Mouse (Mus musculus): ENCODE results near the gene Edc3.

Gene Edc3

DNA sequence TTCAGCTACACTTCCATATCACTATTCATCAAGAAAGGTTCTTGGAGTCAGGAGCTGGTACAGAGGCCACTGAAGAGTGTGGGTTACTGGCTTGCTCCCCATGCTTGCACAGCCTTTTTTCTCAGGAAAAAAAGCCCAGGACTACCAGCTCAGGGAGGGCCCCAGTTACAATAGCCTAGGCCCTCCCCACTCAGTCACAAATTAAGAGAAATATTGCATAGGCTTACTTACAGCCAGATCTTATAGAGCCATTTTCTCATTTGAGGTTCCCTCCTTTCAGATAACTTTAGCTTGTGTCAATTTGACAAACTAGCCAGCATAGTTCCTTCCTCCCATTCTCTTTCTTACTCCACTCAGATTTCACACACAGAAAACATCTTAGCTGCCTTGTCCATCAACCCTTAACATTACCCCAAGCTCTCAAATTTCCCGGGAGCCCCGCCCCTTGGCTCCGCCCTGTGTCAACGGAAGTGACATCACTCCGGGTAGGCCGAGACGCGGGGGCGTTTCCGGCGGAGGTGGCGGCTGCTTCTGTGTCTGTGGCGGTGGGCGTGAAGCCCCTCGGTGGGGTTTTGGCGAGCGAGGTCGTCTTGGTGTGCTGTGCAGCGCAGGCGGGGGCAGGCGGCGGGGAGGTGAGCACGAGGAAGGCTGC is at the start of gene Edc3:
Gene Edc3, plus strand, starts transcription at position 473 of the 652 bp plus-strand sequence.
- DNase-seq: peak; percentile 84

DNA sequence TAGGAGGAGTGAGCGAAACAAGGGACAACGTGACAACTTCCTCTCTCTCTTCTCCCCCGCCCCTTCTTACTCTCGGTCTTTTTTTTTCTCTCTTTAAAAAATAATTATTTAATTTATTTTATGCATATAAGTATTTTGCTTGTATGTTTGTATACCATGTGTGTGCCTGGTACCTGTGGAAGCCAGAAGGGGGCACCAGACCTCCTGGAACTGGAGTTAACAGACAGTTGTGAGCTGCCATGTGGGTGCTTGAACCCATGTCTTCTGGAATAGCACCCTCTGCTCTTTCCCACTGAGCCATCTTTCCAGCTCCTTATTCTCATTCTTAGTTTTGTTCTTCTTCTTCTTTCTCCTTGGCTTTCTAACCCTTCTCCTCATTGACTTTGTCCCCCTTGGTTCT is 49.4 kb upstream of the Edc3 start:
- DNase-seq: no peak

GRCm38 (mm10) chr9:57659774-57660173 is 48.6 kb upstream of the Edc3 start:
- DNase-seq: peak; percentile 74

DNA sequence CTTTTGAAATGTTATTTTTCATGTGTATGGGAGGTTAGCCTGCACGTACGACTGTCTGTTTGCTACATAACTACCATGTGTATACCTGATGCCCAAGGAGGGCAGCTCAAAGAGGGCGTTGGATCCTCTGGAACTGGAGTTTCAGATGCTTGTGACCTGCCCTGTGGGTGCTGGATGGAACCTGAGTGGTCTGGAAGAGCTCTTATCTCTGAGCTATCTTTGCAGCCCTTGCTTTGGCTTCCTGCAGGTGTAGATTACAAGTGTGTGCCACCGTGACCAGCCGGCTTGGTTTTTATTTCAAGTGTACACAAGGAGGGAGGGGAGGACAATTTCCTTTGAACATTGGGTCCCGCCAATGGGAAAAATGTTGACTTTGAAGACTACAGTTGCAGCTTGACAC is 47.8 kb upstream of the Edc3 start:
- peak; percentile 35 for DNase-seq

DNA sequence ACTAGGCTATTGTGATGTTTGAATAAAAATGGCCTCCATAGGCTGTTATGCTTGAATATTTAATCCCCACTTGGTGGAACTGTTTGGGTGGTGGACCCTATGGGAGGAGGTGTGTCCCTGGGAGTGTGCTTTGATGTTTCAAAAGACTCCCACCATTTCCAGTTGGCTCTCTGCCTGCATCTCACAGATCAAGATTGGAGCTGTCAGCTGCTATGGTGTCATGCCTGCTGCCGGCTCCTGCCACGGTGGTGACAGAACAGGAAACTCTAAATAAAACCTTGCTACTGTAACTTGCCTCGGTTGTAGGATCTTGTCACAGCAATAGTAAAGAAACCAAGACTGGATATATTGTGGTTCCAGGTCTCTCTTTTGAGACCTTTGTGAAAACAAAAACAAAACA is 46.8 kb upstream of the Edc3 start:
- no peak for DNase-seq

DNA sequence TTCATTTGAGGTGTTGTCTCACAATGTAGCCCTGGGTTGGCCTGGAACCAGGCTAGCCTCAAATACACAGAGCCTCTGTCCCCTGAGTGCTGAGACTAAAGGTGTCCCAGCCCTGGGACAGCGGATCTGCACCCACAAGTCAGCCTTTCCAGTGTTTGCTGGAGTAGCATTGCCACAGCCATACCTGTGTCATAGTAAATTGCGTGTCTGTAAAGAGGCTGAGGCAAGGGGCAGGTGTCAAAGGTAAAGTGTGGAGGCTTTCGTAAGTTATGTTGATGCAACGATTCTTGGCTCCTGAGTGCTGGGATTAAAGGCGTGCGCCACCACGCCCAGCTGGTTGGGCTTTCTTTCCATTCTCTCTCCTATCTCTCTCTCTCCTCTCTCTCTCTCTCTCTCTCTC is 43.7 kb upstream of the Edc3 start:
- no peak for DNase-seq

DNA sequence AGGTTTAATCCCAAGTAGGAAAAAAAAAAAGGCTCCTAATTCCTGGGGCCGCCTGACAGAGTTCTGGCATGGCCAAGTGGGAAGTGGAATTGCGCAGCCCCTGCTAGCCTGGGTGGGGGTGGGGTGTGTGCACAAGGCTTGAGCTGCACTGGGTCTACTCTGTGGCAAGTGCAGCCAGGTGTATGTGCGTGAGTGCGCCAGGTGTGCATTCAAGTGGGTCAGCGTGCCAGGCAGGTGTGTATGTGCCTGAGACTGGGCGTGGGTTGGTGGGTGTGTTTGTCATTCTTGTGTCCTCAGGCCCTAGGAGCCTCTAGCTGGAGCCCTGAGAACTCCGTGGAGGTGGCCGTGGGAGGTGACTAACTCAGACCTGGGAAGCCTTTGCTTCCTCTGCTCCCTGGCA is 41.8 kb upstream of the Edc3 start:
- DNase-seq: no peak

DNA sequence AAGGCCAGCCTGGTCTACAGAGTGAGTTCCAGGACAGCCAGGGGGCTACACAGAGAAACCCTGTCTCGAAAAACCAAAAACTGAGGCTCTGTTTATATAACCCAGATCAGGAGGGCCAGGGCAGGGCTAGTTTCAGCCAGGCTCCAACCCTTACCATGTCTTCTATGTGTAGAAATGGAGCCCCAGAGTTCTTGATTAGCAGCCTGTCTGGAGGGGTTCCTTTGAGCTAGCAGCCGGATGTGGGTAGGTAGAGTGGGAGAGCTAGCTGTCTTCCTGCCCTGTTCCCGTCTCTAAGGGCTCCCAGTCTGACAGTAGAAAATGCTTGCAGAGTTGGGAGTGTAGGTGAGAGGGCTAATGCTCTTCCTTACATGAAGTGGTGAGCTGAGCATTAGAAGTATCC is 41.2 kb upstream of the Edc3 start:
- DNase-seq: no peak

DNA sequence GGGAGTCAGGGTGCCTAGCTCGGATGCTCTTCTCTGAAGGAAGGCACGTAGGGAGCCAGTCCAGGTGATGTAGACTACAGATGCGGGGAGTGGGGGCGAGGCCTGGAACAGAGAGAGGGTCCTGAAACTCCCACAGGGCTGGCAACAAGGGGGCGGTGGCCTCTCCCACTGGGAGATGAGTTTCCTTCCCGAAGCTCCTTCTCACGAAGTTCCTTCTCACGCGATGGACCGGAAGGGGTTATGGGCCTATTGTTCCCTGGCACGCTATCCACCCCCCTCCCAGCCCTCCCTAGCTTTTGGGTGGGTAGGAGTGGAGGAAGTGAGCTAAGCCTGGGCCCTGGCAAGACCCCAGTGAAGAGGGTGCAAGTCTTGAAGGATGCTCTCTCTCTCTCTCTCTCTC is 40.5 kb upstream of the Edc3 start:
- no peak for DNase-seq

DNA sequence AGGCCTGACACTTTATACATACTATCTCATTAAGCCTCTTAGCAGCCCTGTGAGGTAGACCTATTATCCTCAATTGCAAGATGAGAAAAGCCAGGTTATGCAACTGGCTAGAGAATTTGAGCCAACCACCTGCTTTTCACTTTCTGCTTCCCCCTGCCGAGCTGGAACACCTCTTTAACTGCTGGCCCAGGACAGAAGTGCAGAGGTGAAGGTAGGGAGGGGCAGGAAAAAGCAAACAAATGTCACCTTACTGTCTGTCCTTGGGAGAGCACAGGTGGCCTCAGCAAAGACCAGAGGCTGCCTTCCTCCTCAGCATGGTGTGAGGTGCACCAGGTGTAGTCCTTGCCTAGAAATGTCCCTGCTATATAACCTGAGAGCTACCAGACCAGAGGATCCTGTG is 40.1 kb upstream of the Edc3 start:
- DNase-seq: peak; percentile 50

GRCm38 (mm10) chr9:57669566-57669965 is 38.8 kb upstream of the Edc3 start:
- peak; percentile 89 for DNase-seq

DNA sequence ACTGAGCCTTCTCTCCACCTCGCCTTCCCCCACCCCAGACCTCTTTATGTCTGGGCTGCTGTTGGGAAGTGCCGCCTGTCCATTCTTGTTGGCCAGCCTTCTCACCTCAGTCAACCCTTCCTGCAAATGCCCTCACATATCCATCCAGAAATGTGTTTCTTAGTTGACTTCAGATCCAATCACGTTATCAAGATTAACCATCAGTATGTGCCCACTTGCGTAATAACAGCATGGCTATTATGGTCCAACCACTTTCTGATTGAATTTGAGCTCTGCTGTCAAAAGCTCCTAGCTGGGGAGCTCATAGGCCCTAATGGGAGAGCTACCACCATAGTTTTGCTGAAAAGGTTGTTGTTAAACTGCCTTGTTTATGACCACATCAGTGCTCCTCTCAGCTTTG is 37.3 kb upstream of the Edc3 start:
- DNase-seq: no peak

- DNase-seq: no peak
These were observed 36.8 kb upstream of the Edc3 start for GRCm38 (mm10) chr9:57671500-57671899.

- DNase-seq: peak; percentile 62
These were observed 26.9 kb upstream of the Edc3 start for GRCm38 (mm10) chr9:57681411-57681810.

- DNase-seq: no peak
These were observed 24.8 kb upstream of the Edc3 start, which contains the start of gene Cyp1a2 for GRCm38 (mm10) chr9:57683520-57683919. Gene Cyp1a2 (minus strand): TSS chr9:57683703.

GRCm38 (mm10) chr9:57686011-57686410 is 22.3 kb upstream of the Edc3 start:
- DNase-seq: no peak

DNA sequence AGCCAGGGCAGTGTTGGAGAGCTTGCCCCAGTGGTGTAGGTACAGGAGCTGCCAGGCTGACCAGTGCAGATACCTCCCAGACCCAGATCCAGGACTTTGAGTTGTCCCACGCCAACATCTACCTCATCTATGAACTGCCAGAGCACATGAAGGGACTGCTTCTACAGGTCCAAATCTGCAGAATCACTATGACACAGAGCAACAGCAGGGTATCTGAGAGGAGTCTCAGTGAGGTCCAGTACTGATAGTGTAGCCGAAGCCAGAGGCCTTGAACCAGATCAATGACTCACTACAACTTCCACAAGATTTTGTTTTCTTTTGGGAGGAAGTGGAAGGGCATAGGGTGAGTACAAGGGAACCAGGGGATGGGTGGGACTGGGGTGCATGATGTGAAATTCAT is 20.6 kb upstream of the Edc3 start, which contains the start of gene Cyp1a1:
Gene Cyp1a1, plus strand, starts transcription at position 178 of the 400 bp plus-strand sequence.
- no peak for DNase-seq

DNA sequence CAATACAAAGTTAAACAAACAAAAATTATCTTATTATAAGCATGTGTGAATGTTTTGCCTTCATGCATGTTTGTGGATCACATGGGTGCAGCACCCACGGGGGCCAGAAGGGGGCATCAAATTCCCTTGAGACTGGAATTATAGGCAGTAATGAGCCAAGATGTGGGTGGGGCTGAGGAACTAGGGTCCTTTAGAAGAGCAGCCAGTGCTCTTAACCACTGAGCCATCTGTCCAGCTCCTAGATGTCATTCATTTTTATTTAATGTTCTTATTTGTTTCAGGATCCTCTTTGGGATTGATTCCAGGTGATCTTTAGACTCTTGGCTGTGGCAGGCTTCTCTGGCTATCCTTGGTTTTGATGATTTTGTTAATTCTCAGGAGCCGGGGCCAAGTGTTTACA is 20.2 kb upstream of the Edc3 start:
- DNase-seq: no peak

DNA sequence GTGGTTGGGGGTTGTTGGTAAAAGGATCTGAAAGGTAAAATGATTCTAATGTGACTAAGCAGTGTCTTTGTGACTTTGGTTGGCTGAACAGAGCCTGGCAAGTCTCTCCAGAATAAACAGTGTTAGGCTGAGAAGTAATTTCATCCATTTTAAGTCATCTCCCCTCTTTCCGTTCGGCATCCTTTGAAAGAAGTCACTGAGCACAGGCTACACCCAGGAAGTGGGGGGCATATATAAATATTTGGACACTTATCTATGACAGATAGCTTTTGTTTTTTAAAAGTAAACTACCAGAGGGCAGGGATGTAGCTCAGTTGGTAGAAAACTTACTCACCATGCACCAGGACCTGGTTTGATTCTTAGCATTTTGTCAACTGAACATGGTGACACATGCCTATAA is 19.7 kb upstream of the Edc3 start:
- DNase-seq: no peak

DNA sequence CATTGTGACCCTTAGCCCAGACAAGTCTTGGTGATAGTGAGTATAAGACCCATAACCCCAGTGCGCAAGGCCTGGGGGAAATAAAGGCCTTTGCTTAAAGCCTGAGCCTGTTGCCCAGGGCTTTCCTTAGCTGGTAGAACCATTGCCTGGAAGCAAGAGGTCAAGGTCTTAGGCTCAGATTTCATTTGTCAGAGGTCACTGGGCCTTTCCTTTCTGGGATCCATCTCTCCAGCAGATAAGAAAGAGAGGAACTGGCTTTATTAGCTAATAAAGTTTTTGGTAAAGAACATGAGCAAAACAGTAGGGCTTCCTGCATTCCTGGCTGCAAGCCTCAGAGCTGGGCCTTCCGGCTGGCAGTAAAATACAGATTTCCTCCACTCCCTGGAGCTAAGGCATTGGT is 14.2 kb upstream of the Edc3 start:
- no peak for DNase-seq

GRCm38 (mm10) chr9:57696380-57697285 is 11.7 kb upstream of the Edc3 start:
- DNase-seq: peak; percentile 60

DNA sequence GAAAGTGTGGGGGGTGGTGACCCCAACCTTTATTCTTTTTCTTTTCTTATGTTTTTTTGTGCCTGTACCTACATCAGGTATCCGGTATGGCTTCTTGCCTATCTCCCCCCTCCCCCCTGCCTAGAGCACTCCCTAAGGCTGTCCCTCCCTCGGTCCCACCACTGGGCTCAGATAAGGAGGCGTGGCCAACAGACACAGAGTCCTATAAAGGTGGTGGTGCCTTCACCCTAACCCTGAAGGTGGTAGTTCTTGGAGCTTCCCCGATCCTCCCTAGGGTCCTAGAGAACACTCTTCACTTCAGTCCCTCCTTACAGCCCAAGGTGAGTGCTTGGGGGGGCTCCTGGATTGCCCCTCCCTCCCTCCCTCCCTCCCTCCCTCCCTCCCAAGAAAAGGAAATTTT is 11.0 kb upstream of the Edc3 start:
- DNase-seq: no peak

DNA sequence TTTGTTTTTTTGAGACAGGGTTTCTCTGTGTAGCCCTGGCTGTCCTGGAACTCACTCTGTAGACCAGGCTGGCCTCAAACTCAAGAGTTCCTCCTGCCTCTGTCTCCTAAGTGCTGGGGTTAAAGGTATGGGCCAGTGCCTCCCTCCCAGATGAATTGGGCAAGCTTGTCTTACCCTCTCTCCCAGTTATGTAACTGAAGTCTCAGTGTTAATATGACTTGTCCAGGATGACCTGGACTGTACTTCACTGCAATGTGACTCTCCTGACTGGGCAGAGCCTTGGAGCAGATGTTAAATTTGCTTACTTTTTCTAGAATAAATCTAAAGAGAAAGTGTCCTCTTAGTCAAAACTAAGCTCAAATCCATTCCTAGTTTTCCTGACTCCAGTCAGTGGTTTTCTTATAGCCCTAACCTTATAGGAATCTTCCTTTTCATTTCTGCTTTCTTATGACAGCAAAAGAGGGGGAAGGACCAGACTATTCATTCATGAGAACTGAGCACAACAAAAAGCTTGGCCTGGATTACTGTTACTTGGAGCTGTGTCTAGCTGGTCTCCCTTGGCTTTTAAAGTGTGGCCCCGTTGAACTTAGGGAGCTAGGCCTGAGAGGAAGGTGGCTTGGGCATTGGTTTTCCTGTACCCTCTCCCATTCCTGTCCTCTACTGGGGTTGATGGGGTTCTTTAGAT is 9.7 kb upstream of the Edc3 start:
- no peak for DNase-seq

DNA sequence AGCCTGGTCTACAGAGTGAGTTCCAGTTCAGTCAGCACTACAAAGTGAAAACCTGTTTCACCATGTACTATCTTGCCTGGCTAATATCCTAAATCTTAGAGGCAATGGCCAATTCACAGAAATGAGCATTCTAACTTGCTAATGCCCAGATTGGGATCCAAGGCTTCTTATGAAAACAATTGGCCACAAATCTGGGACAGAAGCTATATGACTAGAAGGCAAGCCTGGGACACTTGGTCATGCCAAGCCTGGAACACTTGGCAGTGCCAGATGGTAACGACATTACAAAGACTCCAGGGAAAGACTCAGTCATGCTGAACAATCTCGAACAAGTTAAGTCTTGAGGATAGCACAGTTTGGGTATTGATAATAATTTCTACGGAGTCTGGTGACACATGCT is 1.8 kb upstream of the Edc3 start:
- no peak for DNase-seq

Measured in kidney, adult 11 months (tissue).